Mouse (Mus musculus) ES-Bruce4 (cell line): ENCODE measurements around the gene Gse1. TPM values are rescaled to one million over a fixed set of nuclear protein-coding genes. Genes with fewer than 3 reads are reported as not detected.

ENCODE experiments used
- H3K27ac ChIP-seq: 2 replicates; pipeline ENCODE4 v1.5.1; 2012; ENCODE audit warnings: low read length, inconsistent platforms; ENCODE audit not compliant: insufficient read depth
- H3K27me3 ChIP-seq: 2 replicates; pipeline ENCODE4 v1.6.1; 2012; ENCODE audit warnings: mild to moderate bottlenecking, low read length, inconsistent platforms; ENCODE audit not compliant: control insufficient read depth, poor library complexity, insufficient read depth, severe bottlenecking
- H3K36me3 ChIP-seq: 2 replicates; pipeline ENCODE4 v1.6.1; 2012; ENCODE audit warnings: inconsistent platforms, mild to moderate bottlenecking, low read length, moderate library complexity; ENCODE audit not compliant: control insufficient read depth, poor library complexity, insufficient read depth, severe bottlenecking
- H3K4me1 ChIP-seq: one replicate; pipeline ENCODE4 v1.8.1; 2011; ENCODE audit warnings: low read length; ENCODE audit not compliant: control insufficient read depth, insufficient read depth
- H3K4me3 ChIP-seq: 2 replicates; pipeline ENCODE4 v1.5.1; 2011; ENCODE audit warnings: low read depth, mild to moderate bottlenecking, low read length
- H3K9ac ChIP-seq: 2 replicates; pipeline ENCODE4 v1.6.1; 2012; ENCODE audit warnings: low read depth, mild to moderate bottlenecking, inconsistent platforms; ENCODE audit not compliant: poor library complexity, severe bottlenecking
- H3K9me3 ChIP-seq: replicated peaks from 2 replicates; pipeline ENCODE4 v1.6.1; 2012; ENCODE audit warnings: mild to moderate bottlenecking, low read length, inconsistent platforms; ENCODE audit not compliant: control insufficient read depth, poor library complexity, insufficient read depth, severe bottlenecking
- CTCF ChIP-seq: IDR thresholded peaks from one replicate; pipeline ENCODE4 v1.8.1; 2011; ENCODE audit warnings: low read depth, low read length
- EP300 ChIP-seq: IDR thresholded peaks from 2 replicates; pipeline ENCODE4 v1.6.1; 2011; ENCODE audit warnings: low read depth, low read length; ENCODE audit not compliant: insufficient read depth
- POLR2A ChIP-seq: IDR thresholded peaks from one replicate; pipeline ENCODE4 v1.8.1; 2011; ENCODE audit warnings: low read length; ENCODE audit not compliant: insufficient read depth
- polyA plus RNA-seq: library from polyadenylated mRNA; stranded (reverse); fragments of >200 nt; gene quantifications from 2 replicates; pipeline ENCODE4 v1.2.4, GENCODE M21; 2011; ENCODE audit warnings: low read depth; ENCODE audit not compliant: missing spikeins, insufficient read depth, insufficient read length

Gse1 gene
- polyA plus RNA-seq, 1 experiment: 31.8 TPM

GRCm38 (mm10) chr8:120616663-120617626 is 388.7 kb downstream of the Gse1 start:
- Histone ChIP-seq H3K27ac (no peak overlapping the region), H3K9ac (no peak overlapping the region)

GRCm38 (mm10) chr8:120618110-120618509 is 389.9 kb downstream of the Gse1 start:
- Histone ChIP-seq H3K36me3 (no peaks in the 10 kb centered on the region), H3K4me3 (no peak overlapping the region), H3K4me1 (no peaks in the 10 kb centered on the region), H3K27me3 (no peaks in the 10 kb centered on the region), H3K27ac (peak overlapping the region; percentile 76), H3K9me3 (no peaks in the 10 kb centered on the region), H3K9ac (peak overlapping the region; percentile 13; the same call in 1 of the 2 replicates)
- TF ChIP-seq POLR2A (no peak), EP300 (0 out of 2 replicates have a peak, but pooled peaks have one; percentile 15), CTCF (peak; percentile 84)

More at GRCm38 (mm10) chr8:120616663-120617626, 388.7 kb downstream of the Gse1 start:
- Histone ChIP-seq H3K4me1 (no peaks in the 10 kb centered on the region), H3K9me3 (no peaks in the 10 kb centered on the region), H3K4me3 (no peak overlapping the region), H3K27me3 (no peaks in the 10 kb centered on the region), H3K36me3 (no peaks in the 10 kb centered on the region)
- TF ChIP-seq CTCF (no peak), POLR2A (no peak), EP300 (no peak)

GRCm38 (mm10) chr8:120619235-120620180 is 391.3 kb downstream of the Gse1 start:
- Histone ChIP-seq H3K27ac (peak overlapping the region; percentile 12), H3K27me3 (no peaks in the 10 kb centered on the region), H3K9me3 (no peaks in the 10 kb centered on the region), H3K4me3 (no peak overlapping the region), H3K36me3 (no peaks in the 10 kb centered on the region), H3K9ac (peak overlapping the region; percentile 3; the same call in 1 of the 2 replicates), H3K4me1 (no peaks in the 10 kb centered on the region)
- TF ChIP-seq EP300: no peak
- no peak for TF ChIP-seq POLR2A
- TF ChIP-seq CTCF: no peak

- Histone ChIP-seq H3K9ac (peak overlapping the region; percentile 3; the same call in 1 of the 2 replicates), H3K36me3 (no peaks in the 10 kb centered on the region), H3K27me3 (no peaks in the 10 kb centered on the region), H3K4me1 (no peaks in the 10 kb centered on the region), H3K27ac (peak overlapping the region; percentile 22; the same call in 1 of the 2 replicates), H3K4me3 (no peak overlapping the region), H3K9me3 (no peaks in the 10 kb centered on the region)
- no peak for TF ChIP-seq EP300
- no peak for TF ChIP-seq CTCF
- no peak for TF ChIP-seq POLR2A
Observed at GRCm38 (mm10) chr8:120620441-120620840, 392.2 kb downstream of the Gse1 start.

GRCm38 (mm10) chr8:120622161-120622560 is 393.9 kb downstream of the Gse1 start:
- Histone ChIP-seq H3K9me3 (no peaks in the 10 kb centered on the region), H3K9ac (peak overlapping the region; percentile 71), H3K36me3 (no peaks in the 10 kb centered on the region), H3K4me1 (no peaks in the 10 kb centered on the region), H3K27ac (peak overlapping the region; percentile 5; the same call in 1 of the 2 replicates), H3K27me3 (no peaks in the 10 kb centered on the region), H3K4me3 (peak overlapping the region; percentile 24)
- TF ChIP-seq CTCF: no peak
- no peak for TF ChIP-seq EP300
- TF ChIP-seq POLR2A: no peak
